Mouse (Mus musculus): Measurements from ENCODE around the gene Cnnm3. TPM values are rescaled to one million over a fixed set of nuclear protein-coding genes. Genes with fewer than 3 reads are reported as not detected.

Gene Cnnm3
- total RNA-seq, 2 experiments from 2014 or later = 8.8 to 15.9 TPM

DNA sequence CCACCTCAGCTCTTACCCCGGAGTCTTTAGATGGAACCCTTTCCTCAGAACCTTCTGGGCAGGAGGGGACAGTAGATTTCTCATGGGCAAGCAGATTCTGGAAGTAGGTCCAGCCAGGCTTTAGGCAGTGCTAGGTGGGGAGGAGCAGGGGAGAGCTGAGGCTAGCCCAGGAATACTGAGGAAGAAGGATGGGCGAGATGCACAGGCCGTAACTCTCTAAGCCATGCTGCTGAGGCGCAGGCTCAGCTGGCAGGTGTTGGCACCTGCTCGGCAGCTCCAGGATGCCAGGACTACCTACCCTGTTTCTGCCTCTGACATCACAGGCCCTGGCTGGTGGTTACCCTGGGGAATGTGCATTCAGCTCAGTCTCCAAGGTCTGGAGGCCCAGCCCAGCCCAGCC, 58.7 kb downstream of the Cnnm3 start:
- ATAC-seq (replicated peaks; ENCODE audit: low FRiP score, low TSS enrichment, poor library complexity, severe bottlenecking) = no peak

GRCm38 (mm10) chr1:36571627-36572026, 60.0 kb downstream of the Cnnm3 start:
- no peak for ATAC-seq (replicated peaks; ENCODE audit: low FRiP score, low TSS enrichment, poor library complexity, severe bottlenecking)

DNA sequence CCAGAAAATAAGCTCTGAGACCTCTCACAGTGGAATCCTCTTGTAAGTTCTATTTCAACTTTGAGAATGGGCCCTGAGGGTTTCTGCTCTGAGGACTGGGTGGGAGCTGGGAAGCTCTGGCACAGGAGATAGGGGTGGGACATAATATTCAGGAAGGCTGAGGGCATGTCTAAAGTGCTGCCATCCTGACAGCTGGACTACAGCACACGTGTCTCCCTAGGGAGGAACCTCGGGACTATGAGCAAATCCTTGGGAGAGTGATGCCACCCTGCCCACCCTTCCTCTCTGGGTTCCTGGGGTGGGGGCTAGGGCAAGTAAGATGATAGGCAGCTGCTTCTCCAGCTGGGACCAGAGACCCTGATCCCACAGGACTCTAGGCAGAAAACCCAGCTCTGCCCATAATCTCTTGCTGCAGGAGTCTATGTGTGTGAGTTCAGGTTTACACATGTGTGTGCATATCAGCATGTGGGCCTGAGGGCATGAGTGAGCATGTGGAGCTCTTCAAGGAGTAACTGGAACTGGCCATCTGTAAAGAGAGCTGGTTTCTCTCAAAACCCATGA, 60.6 kb downstream of the Cnnm3 start:
- no peak for ATAC-seq (replicated peaks; ENCODE audit: low FRiP score, low TSS enrichment, poor library complexity, severe bottlenecking)

DNA sequence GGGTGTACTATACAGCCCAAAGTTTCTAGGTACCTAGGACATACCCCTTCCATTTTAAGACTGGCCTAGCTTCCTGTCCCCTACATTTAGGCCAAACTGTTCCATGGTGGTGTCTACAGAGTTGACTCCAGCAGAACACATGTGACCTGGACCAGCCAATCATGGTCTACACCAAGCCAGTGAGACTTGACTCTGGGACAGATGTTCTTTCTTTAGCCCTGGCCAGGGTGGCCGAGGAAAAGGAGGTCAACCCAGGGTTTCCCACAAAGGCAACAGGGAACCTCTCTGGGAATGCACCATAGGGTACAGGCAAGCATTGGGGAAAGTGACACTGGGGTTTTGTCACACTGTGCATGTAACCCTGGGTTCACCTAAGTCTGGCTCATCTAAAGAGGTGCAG, 61.0 kb downstream of the Cnnm3 start:
- ATAC-seq (replicated peaks; ENCODE audit: low FRiP score, low TSS enrichment, poor library complexity, severe bottlenecking) = no peak

DNA sequence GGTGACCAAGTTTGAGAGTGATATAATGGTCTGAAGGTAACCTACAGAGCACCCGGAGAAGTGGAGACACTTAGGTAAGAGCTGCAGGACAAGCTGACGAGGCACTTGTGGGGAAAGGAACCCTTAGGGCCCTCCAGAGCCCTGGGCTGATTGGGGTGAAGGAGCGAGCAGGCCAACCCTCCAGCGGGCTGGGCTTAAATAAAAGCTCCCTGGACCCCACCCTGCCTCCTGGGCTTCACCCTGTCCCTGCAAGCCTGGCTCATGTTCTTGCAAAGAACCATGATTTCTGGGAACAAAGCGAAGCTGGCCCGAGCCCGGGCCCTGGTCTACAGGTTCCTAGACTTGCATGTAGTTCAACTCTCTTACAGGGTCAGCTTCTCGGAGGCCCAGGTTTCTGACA, 61.9 kb downstream of the Cnnm3 start:
- no peak for ATAC-seq (replicated peaks; ENCODE audit: low FRiP score, low TSS enrichment, poor library complexity, severe bottlenecking)

DNA sequence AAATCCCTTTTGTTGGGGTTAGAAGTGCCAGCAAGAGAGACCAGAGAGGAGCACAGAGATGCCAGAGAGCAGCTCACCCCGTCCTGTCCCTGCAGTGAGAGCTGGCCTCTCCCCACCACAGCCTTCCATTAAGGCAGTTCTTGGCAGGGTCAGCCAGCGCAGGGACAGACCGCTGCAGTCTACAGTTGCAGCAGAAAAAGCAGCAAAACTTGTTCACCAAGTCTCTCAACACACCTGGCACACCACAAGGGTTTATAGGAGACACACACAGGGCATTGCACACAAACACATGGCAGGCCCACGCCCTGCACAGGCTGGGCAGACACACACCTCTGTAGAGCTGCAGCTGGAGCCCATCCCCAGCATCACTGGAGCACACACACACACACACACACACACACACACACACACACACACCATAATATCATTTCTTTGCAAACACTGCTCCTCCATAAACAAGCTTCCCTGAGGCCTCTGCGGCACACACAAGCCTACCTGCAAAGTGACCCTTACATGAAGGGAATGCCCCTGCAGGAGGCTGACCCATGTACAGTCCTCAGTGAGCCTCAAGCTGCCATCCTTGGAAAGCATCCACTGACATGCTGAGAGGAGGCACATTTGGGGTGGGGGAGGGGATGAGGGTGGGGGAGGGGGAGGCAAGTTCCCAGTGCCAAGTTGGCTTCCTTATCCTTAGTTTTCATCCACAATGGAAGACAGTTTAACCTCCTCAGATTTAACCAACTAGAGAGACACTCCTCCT, 62.7 kb downstream of the Cnnm3 start:
- ATAC-seq (replicated peaks; ENCODE audit: low FRiP score, low TSS enrichment, poor library complexity, severe bottlenecking) = no peak

- ATAC-seq (replicated peaks; ENCODE audit: low FRiP score, low TSS enrichment, poor library complexity, severe bottlenecking) = no peak
These were observed 63.7 kb downstream of the Cnnm3 start for GRCm38 (mm10) chr1:36575347-36575746.

DNA sequence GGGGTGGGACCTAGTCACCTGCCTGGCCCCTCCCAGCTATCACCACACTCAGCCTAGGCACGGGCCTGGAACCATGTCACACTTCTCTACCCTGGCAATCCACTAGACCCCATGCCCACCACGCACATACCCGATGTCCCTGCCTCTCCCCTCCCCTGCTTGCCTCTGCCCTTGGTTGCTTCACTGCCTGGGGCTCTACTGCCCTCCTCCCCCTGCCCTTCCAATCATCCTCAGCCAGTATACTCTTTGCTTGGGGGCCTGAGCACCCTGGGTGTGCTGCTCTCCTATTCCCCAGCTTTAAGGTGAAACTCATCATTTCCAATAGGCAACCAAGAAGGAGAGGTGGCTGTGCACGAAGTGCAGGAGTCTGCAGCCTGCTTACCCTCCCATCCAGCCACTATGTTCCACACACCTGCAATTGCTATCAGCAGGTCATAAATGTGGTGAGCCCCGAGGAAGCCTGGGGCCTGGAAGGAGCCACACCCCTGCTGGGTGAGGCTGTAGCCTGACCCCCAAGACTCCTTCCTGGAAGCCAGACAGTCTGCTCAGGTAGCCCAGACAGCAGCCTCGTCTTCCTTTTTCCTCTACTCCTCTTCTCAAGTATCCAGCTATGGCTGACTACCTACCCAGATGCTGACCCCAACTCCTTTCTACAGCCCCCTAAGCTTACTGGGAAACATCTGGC, 65.5 kb downstream of the Cnnm3 start:
- no peak for ATAC-seq (replicated peaks; ENCODE audit: low FRiP score, low TSS enrichment, poor library complexity, severe bottlenecking)

Other genes starting within 250 kb of the Cnnm3 start
- 5.4 and 5.5 TPM in 2 replicates for gene Neurl3, start 237.2 kb upstream of the Cnnm3 start, total RNA-seq (2014; fragmentation: Nextera tagmentation)
- gene Neurl3, start 237.2 kb upstream of the Cnnm3 start, total RNA-seq (2017) = 7.4 and 7.8 TPM in 2 replicates
- 6.0 and 7.6 TPM in 2 replicates for gene Arid5a, start 204.1 kb upstream of the Cnnm3 start, total RNA-seq (2014; fragmentation: Nextera tagmentation)
- gene Arid5a, start 204.1 kb upstream of the Cnnm3 start, total RNA-seq (2017) = 3.2 and 4.3 TPM in 2 replicates
- gene Kansl3, start 142.7 kb upstream of the Cnnm3 start, total RNA-seq (2014; fragmentation: Nextera tagmentation) = 42.5 and 46.3 TPM in 2 replicates
- gene Kansl3, start 142.7 kb upstream of the Cnnm3 start, total RNA-seq (2017) = 24.6 and 50.0 TPM in 2 replicates
- not detected in 2 replicates for gene Fer1l5, start 139.6 kb upstream of the Cnnm3 start, total RNA-seq (2014; fragmentation: Nextera tagmentation)
- gene Fer1l5, start 139.6 kb upstream of the Cnnm3 start, total RNA-seq (2017) = not detected in 2 replicates
- gene Lman2l, start 66.6 kb upstream of the Cnnm3 start, total RNA-seq (2014; fragmentation: Nextera tagmentation) = 9.3 and 13.5 TPM in 2 replicates
- gene Lman2l, start 66.6 kb upstream of the Cnnm3 start, total RNA-seq (2017) = 1.8 and 7.4 TPM in 2 replicates
- gene Cnnm4, start 40.2 kb upstream of the Cnnm3 start, total RNA-seq (2014; fragmentation: Nextera tagmentation) = 2.7 and 3.3 TPM in 2 replicates
- 2.6 and 3.0 TPM in 2 replicates for gene Cnnm4, start 40.2 kb upstream of the Cnnm3 start, total RNA-seq (2017)
- gene Ankrd23, start 25.0 kb downstream of the Cnnm3 start, total RNA-seq (2014; fragmentation: Nextera tagmentation) = 2.5 and 10.5 TPM in 2 replicates
- gene Ankrd23, start 25.0 kb downstream of the Cnnm3 start, total RNA-seq (2017) = 0.30 and 8.3 TPM in 2 replicates
- gene Gm42417, start 27.6 kb downstream of the Cnnm3 start, total RNA-seq (2014; fragmentation: Nextera tagmentation) = 2.4 TPM in 1 of 2 replicates, not detected in the other
- 0.61 TPM in 1 of 2 replicates, not detected in the other for gene Gm42417, start 27.6 kb downstream of the Cnnm3 start, total RNA-seq (2017)
- 7.7 and 9.3 TPM in 2 replicates for gene Ankrd39, start 35.6 kb downstream of the Cnnm3 start, total RNA-seq (2014; fragmentation: Nextera tagmentation)
- 3.1 and 4.0 TPM in 2 replicates for gene Ankrd39, start 35.6 kb downstream of the Cnnm3 start, total RNA-seq (2017)
- gene Sema4c, start 46.5 kb downstream of the Cnnm3 start, total RNA-seq (2014; fragmentation: Nextera tagmentation) = 0.17 and 1.6 TPM in 2 replicates
- 0.50 and 0.70 TPM in 2 replicates for gene Sema4c, start 46.5 kb downstream of the Cnnm3 start, total RNA-seq (2017)
- not detected in 2 replicates for gene Fam178b, start 171.3 kb downstream of the Cnnm3 start, total RNA-seq (2014; fragmentation: Nextera tagmentation)
- not detected in 2 replicates for gene Fam178b, start 171.3 kb downstream of the Cnnm3 start, total RNA-seq (2017)
- gene Cox5b, start 179.6 kb downstream of the Cnnm3 start, total RNA-seq (2014; fragmentation: Nextera tagmentation) = 728 and 806 TPM in 2 replicates
- 1,234 and 1,237 TPM in 2 replicates for gene Cox5b, start 179.6 kb downstream of the Cnnm3 start, total RNA-seq (2017)
- not detected in 2 replicates for gene 4933424G06Rik, start 198.3 kb downstream of the Cnnm3 start, total RNA-seq (2014; fragmentation: Nextera tagmentation)
- not detected in 2 replicates for gene 4933424G06Rik, start 198.3 kb downstream of the Cnnm3 start, total RNA-seq (2017)
- gene Actr1b, start 202.6 kb downstream of the Cnnm3 start, total RNA-seq (2014; fragmentation: Nextera tagmentation) = 45.8 and 49.2 TPM in 2 replicates
- 49.1 and 51.1 TPM in 2 replicates for gene Actr1b, start 202.6 kb downstream of the Cnnm3 start, total RNA-seq (2017)
- 2.5 and 3.9 TPM in 2 replicates for gene Zap70, start 249.9 kb downstream of the Cnnm3 start, total RNA-seq (2014; fragmentation: Nextera tagmentation)
- 1.3 and 1.7 TPM in 2 replicates for gene Zap70, start 249.9 kb downstream of the Cnnm3 start, total RNA-seq (2017)

Measured in megakaryocyte-erythroid progenitor cell, adult 5-6 weeks (primary cell).